Mouse (Mus musculus) kidney, adult 2 months (tissue): ENCODE measurements at regions not wholly inside any gene's neighbourhood (a gene's known extent, or its start where the extent isn't known, plus 50 kb on each side); places are given as distances from the start of the nearest gene placed in this dataset.

Experiments used
- DNase-seq: peaks from one replicate; pipeline ENCODE4 v3.0.0; 2021
- H3K27ac ChIP-seq: fragments of 200-500 bp; 2 replicates; pipeline ENCODE4 v1.5.1; 2012; ENCODE audit warnings: low read depth, low read length, control low read depth, inconsistent platforms; ENCODE audit not compliant: insufficient read depth
- H3K27me3 ChIP-seq: fragments of 200-500 bp; replicated peaks from 2 replicates; pipeline ENCODE4 v1.6.1; 2012; ENCODE audit warnings: mild to moderate bottlenecking, moderate library complexity, low read length, inconsistent platforms; ENCODE audit not compliant: control insufficient read depth, insufficient read depth
- H3K36me3 ChIP-seq: fragments of 200-500 bp; 2 replicates; pipeline ENCODE4 v1.6.1; 2012; ENCODE audit warnings: mild to moderate bottlenecking, moderate library complexity, low read length, inconsistent platforms; ENCODE audit not compliant: control insufficient read depth, insufficient read depth
- H3K4me1 ChIP-seq: fragments of 200-500 bp; 2 replicates; pipeline ENCODE4 v1.6.1; 2011; ENCODE audit warnings: low read length; ENCODE audit not compliant: control insufficient read depth, insufficient read depth
- H3K4me3 ChIP-seq: fragments of 200-500 bp; 2 replicates; pipeline ENCODE4 v1.5.1; 2011; ENCODE audit warnings: mild to moderate bottlenecking, low read depth, low read length, control low read depth; ENCODE audit not compliant: insufficient read depth
- CTCF ChIP-seq: fragments of 200-500 bp; conservative IDR thresholded peaks from 2 replicates; pipeline ENCODE4 v1.5.1; 2011; ENCODE audit warnings: low read depth, mild to moderate bottlenecking, control low read depth, low read length, moderate library complexity, mixed read lengths; ENCODE audit not compliant: insufficient read depth, insufficient read length
- POLR2A ChIP-seq: fragments of 200-500 bp; IDR thresholded peaks from one replicate; pipeline ENCODE4 v1.6.1; 2011; ENCODE audit warnings: low read depth, low read length, control low read depth
- WGBS: fragments of 180-500 bp; shearing (Covaris S2); methylation state at CpG from one replicate; pipeline ENCODE4 v1.1.7; 2018; 5-methylcytosine and 5-hydroxymethylcytosine counted together

GRCm38 (mm10) chr4:5059290-5059955 is 266.3 kb upstream of the Impad1 start:
- TF ChIP-seq POLR2A (no peak), CTCF (no peak)
- WGBS: 82% methylated on average over 2 of the region's 2 CpGs
- DNase-seq: no peak
- Histone ChIP-seq H3K27me3 (no peaks in the 10 kb centered on the region), H3K4me3 (no peak overlapping the region), H3K4me1 (no peaks in the 10 kb centered on the region), H3K27ac (no peak overlapping the region), H3K36me3 (no peaks in the 10 kb centered on the region)

DNA sequence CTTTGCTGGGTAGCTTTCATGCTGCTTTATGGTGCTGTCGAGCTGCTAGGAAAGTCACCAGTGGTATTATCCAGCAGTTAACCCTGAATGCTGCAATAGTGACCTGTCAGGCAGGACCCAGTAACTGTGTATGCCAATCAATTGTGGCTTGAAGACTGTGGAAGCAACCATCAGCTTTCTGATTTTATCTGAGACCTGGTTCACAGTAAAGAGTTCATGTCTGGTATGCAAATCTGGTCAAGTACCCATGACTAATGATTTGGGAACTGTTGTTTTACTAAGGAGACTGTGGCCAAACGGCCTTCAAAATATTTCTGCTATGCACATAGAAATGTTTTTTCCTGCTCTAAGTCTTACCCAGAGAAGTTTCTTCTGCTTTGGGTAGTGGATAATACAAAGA is 236.8 kb upstream of the Impad1 start:
- Histone ChIP-seq H3K4me3 (no peak overlapping the region), H3K27me3 (no peaks in the 10 kb centered on the region), H3K36me3 (no peaks in the 10 kb centered on the region), H3K4me1 (no peaks in the 10 kb centered on the region), H3K27ac (no peak overlapping the region; the same call in 1 of the 2 replicates)
- TF ChIP-seq POLR2A: no peak
- TF ChIP-seq CTCF: no peak
- WGBS: 18% methylated on average over 2 of the region's 2 CpGs
- peak; percentile 16 for DNase-seq

DNA sequence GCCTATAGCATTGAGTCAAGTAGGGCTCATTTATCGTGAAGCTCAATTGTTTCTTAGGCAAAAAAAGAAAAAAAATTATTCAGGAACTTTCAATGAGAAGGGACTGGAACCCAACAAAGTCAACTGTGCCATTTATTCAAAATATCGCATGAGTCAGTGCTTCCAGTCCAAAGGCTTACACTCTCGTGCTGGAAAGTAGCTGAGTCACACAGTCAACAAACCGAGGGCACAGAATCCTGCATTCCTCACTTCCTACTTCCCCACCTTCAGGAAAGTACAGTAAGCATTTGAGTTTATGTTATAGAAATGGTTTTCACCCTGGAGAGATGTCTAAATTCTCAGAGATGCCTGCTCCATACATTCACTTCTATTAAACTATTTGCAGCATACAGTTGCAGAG is 194.3 kb upstream of the Impad1 start:
- TF ChIP-seq CTCF (no peak), POLR2A (no peak)
- no peaks in the 10 kb centered on the region for H3K27me3 ChIP-seq
- no peaks in the 10 kb centered on the region for H3K36me3 ChIP-seq
- no peak for DNase-seq
- H3K27ac ChIP-seq: no peak overlapping the region
- no peak overlapping the region for H3K4me3 ChIP-seq
- H3K4me1 ChIP-seq: no peaks in the 10 kb centered on the region
- 70% methylated on average over 4 of the region's 4 CpGs for WGBS

DNA sequence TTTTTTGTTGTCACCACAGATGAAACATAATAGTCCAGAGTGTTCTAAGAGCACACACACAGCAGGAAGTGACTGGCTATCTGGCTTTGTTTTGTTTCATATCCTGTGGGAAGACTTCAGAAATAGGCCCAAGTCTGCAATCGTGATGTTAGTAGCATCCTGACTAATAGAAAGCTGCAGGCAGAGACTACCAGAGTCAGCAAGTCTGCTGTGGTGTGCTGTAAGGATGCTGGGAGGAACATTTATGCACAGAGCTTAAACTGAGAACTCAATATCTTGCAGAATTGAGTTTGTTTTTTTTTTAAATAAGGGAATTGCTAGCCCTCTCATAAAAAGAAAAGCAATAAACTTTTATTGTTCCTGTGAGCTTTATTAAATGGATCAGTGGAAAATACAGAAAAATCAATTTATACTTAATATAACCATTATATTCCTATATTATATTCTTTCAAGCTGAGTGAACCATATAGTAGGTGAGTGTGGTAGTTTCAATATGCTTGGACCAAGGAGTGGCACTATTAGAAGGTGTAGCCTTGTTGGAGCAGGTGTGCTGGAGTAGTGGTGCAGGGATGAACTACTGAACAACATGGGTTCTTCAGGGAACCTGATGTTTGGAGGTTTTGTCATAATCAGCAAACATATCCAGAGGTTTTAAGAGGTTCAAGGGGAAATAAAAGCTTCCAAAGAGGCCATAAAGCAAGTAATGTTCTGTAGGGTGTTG is 190.5 kb upstream of the Impad1 start:
- no peak for DNase-seq
- 42% methylated on average over 1 of the region's 1 CpGs for WGBS

DNA sequence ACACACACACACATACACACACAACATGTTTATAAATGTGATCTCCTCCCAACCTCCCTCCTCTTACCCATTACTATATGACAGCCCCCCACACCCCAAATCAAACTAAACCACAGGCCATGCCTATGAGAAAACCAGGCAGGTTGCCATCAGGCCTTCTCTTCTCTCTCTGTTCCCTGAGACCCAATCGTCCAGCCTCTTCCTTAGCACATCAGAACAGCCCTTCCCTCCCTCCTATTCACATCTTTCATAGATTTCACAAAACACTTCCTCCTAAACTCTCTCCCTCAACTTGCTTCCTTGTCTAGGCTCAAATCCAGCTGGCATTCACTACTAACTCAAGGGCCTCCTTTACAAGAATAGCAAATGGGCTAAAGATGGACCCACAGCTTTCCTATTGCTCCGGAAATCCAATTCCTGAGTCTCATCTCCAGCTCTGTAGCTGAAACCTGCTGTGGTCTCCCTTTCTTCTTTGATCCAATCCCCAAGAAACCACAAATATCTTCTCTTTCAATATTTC is 178.7 kb upstream of the Impad1 start:
- H3K27ac ChIP-seq: no peak overlapping the region
- no peak for DNase-seq
- no peaks in the 10 kb centered on the region for H3K27me3 ChIP-seq
- H3K4me1 ChIP-seq: no peaks in the 10 kb centered on the region
- TF ChIP-seq POLR2A: no peak
- no peak for TF ChIP-seq CTCF
- H3K36me3 ChIP-seq: no peaks in the 10 kb centered on the region
- WGBS: 70% methylated on average over 2 of the region's 2 CpGs
- H3K4me3 ChIP-seq: no peak overlapping the region

More for the DNA sequence above, 190.5 kb upstream of the Impad1 start:
- Histone ChIP-seq H3K36me3 (no peaks in the 10 kb centered on the region), H3K27ac (no peak overlapping the region), H3K4me1 (no peaks in the 10 kb centered on the region), H3K4me3 (no peak overlapping the region), H3K27me3 (no peaks in the 10 kb centered on the region)
- TF ChIP-seq CTCF (no peak), POLR2A (no peak)

- TF ChIP-seq POLR2A (no peak), CTCF (no peak)
- DNase-seq: no peak
- H3K4me1 ChIP-seq: no peaks in the 10 kb centered on the region
- no peaks in the 10 kb centered on the region for H3K27me3 ChIP-seq
- WGBS: 72% methylated on average over 1 of the region's 1 CpGs
- H3K36me3 ChIP-seq: no peaks in the 10 kb centered on the region
- H3K4me3 ChIP-seq: no peak overlapping the region
- H3K27ac ChIP-seq: no peak overlapping the region
These were observed 155.8 kb upstream of the Impad1 start for GRCm38 (mm10) chr4:4948956-4949355.

GRCm38 (mm10) chr4:4944498-4944897 is 151.3 kb upstream of the Impad1 start:
- H3K27me3 ChIP-seq: no peaks in the 10 kb centered on the region
- no peak for TF ChIP-seq POLR2A
- TF ChIP-seq CTCF: no peak
- H3K4me3 ChIP-seq: no peak overlapping the region
- H3K36me3 ChIP-seq: no peaks in the 10 kb centered on the region
- no peak for DNase-seq
- H3K27ac ChIP-seq: no peak overlapping the region
- no peaks in the 10 kb centered on the region for H3K4me1 ChIP-seq
